Mouse (Mus musculus): ENCODE data around the gene Prkch. TPM values are rescaled to one million over a fixed set of nuclear protein-coding genes. Genes with fewer than 3 reads are reported as not detected.

The Prkch gene
- polyA plus RNA-seq, 1 experiment, result 7.7 TPM

- no peak for DNase-seq (ENCODE audit: low read depth)
- TF ChIP-seq CTCF (IDR thresholded peaks at IDR 0.05; ENCODE audit: borderline replicate concordance, extremely low read depth, insufficient read depth, insufficient read length), result no peak
- no peak for TF ChIP-seq POLR2A (IDR thresholded peaks at IDR 0.05; ENCODE audit: borderline replicate concordance, extremely low read depth, insufficient read depth, insufficient read length, poor library complexity, severe bottlenecking)
These were observed 206.0 kb downstream of the Prkch start for GRCm38 (mm10) chr12:73790571-73791108.

GRCm38 (mm10) chr12:73793216-73793615, 208.6 kb downstream of the Prkch start:
- DNase-seq (ENCODE audit: low read depth), result no peak
- TF ChIP-seq CTCF (IDR thresholded peaks at IDR 0.05; ENCODE audit: borderline replicate concordance, extremely low read depth, insufficient read depth, insufficient read length) (no peak), POLR2A (IDR thresholded peaks at IDR 0.05; ENCODE audit: borderline replicate concordance, extremely low read depth, insufficient read depth, insufficient read length, poor library complexity, severe bottlenecking) (no peak)

GRCm38 (mm10) chr12:73793744-73794143, 209.1 kb downstream of the Prkch start:
- no peak for TF ChIP-seq POLR2A (IDR thresholded peaks at IDR 0.05; ENCODE audit: borderline replicate concordance, extremely low read depth, insufficient read depth, insufficient read length, poor library complexity, severe bottlenecking)
- no peak for TF ChIP-seq CTCF (IDR thresholded peaks at IDR 0.05; ENCODE audit: borderline replicate concordance, extremely low read depth, insufficient read depth, insufficient read length)
- DNase-seq (ENCODE audit: low read depth), result peak; percentile 48

GRCm38 (mm10) chr12:73794151-73794883, 209.7 kb downstream of the Prkch start:
- DNase-seq (ENCODE audit: low read depth), result peak; percentile 75
- TF ChIP-seq CTCF (IDR thresholded peaks at IDR 0.05; ENCODE audit: borderline replicate concordance, extremely low read depth, insufficient read depth, insufficient read length) (no peak), POLR2A (IDR thresholded peaks at IDR 0.05; ENCODE audit: borderline replicate concordance, extremely low read depth, insufficient read depth, insufficient read length, poor library complexity, severe bottlenecking) (no peak)

GRCm38 (mm10) chr12:73799671-73800070, 215.1 kb downstream of the Prkch start:
- TF ChIP-seq POLR2A (IDR thresholded peaks at IDR 0.05; ENCODE audit: borderline replicate concordance, extremely low read depth, insufficient read depth, insufficient read length, poor library complexity, severe bottlenecking) (no peak), CTCF (IDR thresholded peaks at IDR 0.05; ENCODE audit: borderline replicate concordance, extremely low read depth, insufficient read depth, insufficient read length) (no peak)
- no peak for DNase-seq (ENCODE audit: low read depth)

- DNase-seq (ENCODE audit: low read depth), result no peak
- no peak for TF ChIP-seq CTCF (IDR thresholded peaks at IDR 0.05; ENCODE audit: borderline replicate concordance, extremely low read depth, insufficient read depth, insufficient read length)
- TF ChIP-seq POLR2A (IDR thresholded peaks at IDR 0.05; ENCODE audit: borderline replicate concordance, extremely low read depth, insufficient read depth, insufficient read length, poor library complexity, severe bottlenecking), result no peak
These were observed 216.3 kb downstream of the Prkch start for GRCm38 (mm10) chr12:73800886-73801285.

GRCm38 (mm10) chr12:73801845-73802244, 217.2 kb downstream of the Prkch start:
- no peak for TF ChIP-seq CTCF (IDR thresholded peaks at IDR 0.05; ENCODE audit: borderline replicate concordance, extremely low read depth, insufficient read depth, insufficient read length)
- no peak for TF ChIP-seq POLR2A (IDR thresholded peaks at IDR 0.05; ENCODE audit: borderline replicate concordance, extremely low read depth, insufficient read depth, insufficient read length, poor library complexity, severe bottlenecking)
- DNase-seq (ENCODE audit: low read depth), result no peak

- no peak for DNase-seq (ENCODE audit: low read depth)
- TF ChIP-seq POLR2A (IDR thresholded peaks at IDR 0.05; ENCODE audit: borderline replicate concordance, extremely low read depth, insufficient read depth, insufficient read length, poor library complexity, severe bottlenecking) (no peak), CTCF (IDR thresholded peaks at IDR 0.05; ENCODE audit: borderline replicate concordance, extremely low read depth, insufficient read depth, insufficient read length) (no peak)
These were observed 217.9 kb downstream of the Prkch start for GRCm38 (mm10) chr12:73802379-73803057.

GRCm38 (mm10) chr12:73803946-73804345, 219.3 kb downstream of the Prkch start:
- no peak for TF ChIP-seq CTCF (IDR thresholded peaks at IDR 0.05; ENCODE audit: borderline replicate concordance, extremely low read depth, insufficient read depth, insufficient read length)
- no peak for TF ChIP-seq POLR2A (IDR thresholded peaks at IDR 0.05; ENCODE audit: borderline replicate concordance, extremely low read depth, insufficient read depth, insufficient read length, poor library complexity, severe bottlenecking)
- no peak for DNase-seq (ENCODE audit: low read depth)

- no peak for DNase-seq (ENCODE audit: low read depth)
These were observed 220.9 kb downstream of the Prkch start for GRCm38 (mm10) chr12:73805541-73805940.

GRCm38 (mm10) chr12:73806003-73806402, 221.4 kb downstream of the Prkch start:
- TF ChIP-seq POLR2A (IDR thresholded peaks at IDR 0.05; ENCODE audit: borderline replicate concordance, extremely low read depth, insufficient read depth, insufficient read length, poor library complexity, severe bottlenecking), result no peak
- TF ChIP-seq CTCF (IDR thresholded peaks at IDR 0.05; ENCODE audit: borderline replicate concordance, extremely low read depth, insufficient read depth, insufficient read length), result no peak
- DNase-seq (ENCODE audit: low read depth), result peak; percentile 50

More at GRCm38 (mm10) chr12:73805541-73805940, 220.9 kb downstream of the Prkch start:
- no peak for TF ChIP-seq CTCF (IDR thresholded peaks at IDR 0.05; ENCODE audit: borderline replicate concordance, extremely low read depth, insufficient read depth, insufficient read length)
- TF ChIP-seq POLR2A (IDR thresholded peaks at IDR 0.05; ENCODE audit: borderline replicate concordance, extremely low read depth, insufficient read depth, insufficient read length, poor library complexity, severe bottlenecking), result no peak

Data from brain, embryonic 14.5 days (tissue).